Mouse (Mus musculus) CH12.LX (cell line): ENCODE data around the gene Ptprk. TPM values are rescaled to one million over a fixed set of nuclear protein-coding genes. Genes with fewer than 3 reads are reported as not detected.

Experiments
- DNase-seq: peaks from one replicate; pipeline ENCODE4 v3.0.0-alpha.2; 2013; ENCODE audit errors: extremely low read depth
- H3K27ac ChIP-seq: 2 replicates; pipeline ENCODE4 v1.5.1; 2012; ENCODE audit warnings: low read depth, mild to moderate bottlenecking, control low read depth, moderate library complexity; ENCODE audit not compliant: insufficient read depth
- H3K27me3 ChIP-seq: replicated peaks from 2 replicates; pipeline ENCODE3; 2012; ENCODE audit warnings: inconsistent platforms
- H3K36me3 ChIP-seq, 2 experiments: replicated peaks in 1 of 2; 2 replicates each; pipeline versions ENCODE3 to v1.6.1; 2012; ENCODE audit warnings: inconsistent platforms in 1 of 2, low read length in 1 of 2, mild to moderate bottlenecking in 1 of 2, mixed read lengths in 1 of 2, moderate library complexity in 1 of 2; ENCODE audit not compliant: control insufficient read depth in 1 of 2, insufficient read depth in 1 of 2
- H3K4me1 ChIP-seq, 2 experiments: 2 replicates each; pipeline ENCODE4 v1.6.1; 2012; ENCODE audit warnings: inconsistent platforms in 1 of 2, moderate library complexity in 1 of 2; ENCODE audit not compliant: insufficient read depth in 2 of 2, control insufficient read depth in 1 of 2
- H3K4me2 ChIP-seq: 2 replicates; pipeline ENCODE4 v1.6.1; 2012; ENCODE audit warnings: low read depth, mild to moderate bottlenecking, control low read depth; ENCODE audit not compliant: poor library complexity, insufficient read depth, severe bottlenecking
- H3K4me3 ChIP-seq, 3 experiments: fragments of 150-350 bp in 1 of 3; sonication (generic) in 1 of 3; replicated peaks in 1 of 3; 2 replicates each; pipeline versions ENCODE3 to v1.5.1; 2011 to 2012; ENCODE audit warnings: low read depth in 2 of 3, low read length in 2 of 3, mild to moderate bottlenecking in 2 of 3, moderate library complexity in 2 of 3, control low read depth in 1 of 3, improper control_type of control experiment in 1 of 3, inconsistent platforms in 1 of 3, mixed read lengths in 1 of 3; ENCODE audit not compliant: poor library complexity in 1 of 3
- H3K79me2 ChIP-seq: replicated peaks from 2 replicates; pipeline ENCODE4 v1.6.1; 2012; ENCODE audit warnings: mild to moderate bottlenecking, moderate library complexity; ENCODE audit not compliant: control insufficient read depth, poor library complexity, insufficient read depth, severe bottlenecking; ENCODE audit errors: extremely low read depth
- H3K9ac ChIP-seq: 2 replicates; pipeline ENCODE4 v1.6.1; 2012; ENCODE audit warnings: low read depth, mild to moderate bottlenecking, control low read depth, moderate library complexity; ENCODE audit not compliant: insufficient read depth
- H3K9me3 ChIP-seq: replicated peaks from 2 replicates; pipeline ENCODE3; 2012; ENCODE audit warnings: low read length, inconsistent platforms, mixed read lengths
- CHD1 ChIP-seq: IDR thresholded peaks from 2 replicates; pipeline ENCODE4 v1.6.1; 2012; ENCODE audit warnings: low read depth, low read length, improper control_type of control experiment, inconsistent platforms
- CHD2 ChIP-seq: IDR thresholded peaks from 2 replicates; pipeline ENCODE4 v1.6.1; 2011; ENCODE audit warnings: low read length, improper control_type of control experiment
- E2F4 ChIP-seq: IDR thresholded peaks from 2 replicates; pipeline ENCODE4 v1.6.1; 2011; ENCODE audit warnings: low read depth, low read length, improper control_type of control experiment; ENCODE audit not compliant: insufficient replicate concordance
- ELF1 ChIP-seq: IDR thresholded peaks from 2 replicates; pipeline ENCODE4 v1.6.1; 2014; ENCODE audit warnings: low read depth, mild to moderate bottlenecking, inconsistent platforms, low read length, improper control_type of control experiment
- JUND ChIP-seq: conservative IDR thresholded peaks from 2 replicates; pipeline ENCODE4 v1.6.1; 2011; ENCODE audit warnings: low read depth, low read length, improper control_type of control experiment
- KAT2A ChIP-seq: IDR thresholded peaks from 2 replicates; pipeline ENCODE4 v1.6.1; 2012; ENCODE audit warnings: low read length, improper control_type of control experiment, inconsistent platforms; ENCODE audit not compliant: insufficient replicate concordance
- MAZ ChIP-seq: IDR thresholded peaks from 2 replicates; pipeline ENCODE4 v1.6.1; 2012; ENCODE audit warnings: low read depth, mild to moderate bottlenecking, inconsistent platforms, low read length, improper control_type of control experiment, moderate library complexity
- MEF2A ChIP-seq: IDR thresholded peaks from 2 replicates; pipeline ENCODE4 v1.6.1; 2014; ENCODE audit warnings: low read depth, mild to moderate bottlenecking, inconsistent platforms, low read length, improper control_type of control experiment, borderline replicate concordance
- MYC ChIP-seq: IDR thresholded peaks from 2 replicates; pipeline ENCODE4 v1.6.1; 2011; ENCODE audit warnings: low read depth, mild to moderate bottlenecking, improper control_type of control experiment, low read length
- NELFE ChIP-seq: IDR thresholded peaks from 2 replicates; pipeline ENCODE4 v1.6.1; 2011; ENCODE audit warnings: low read depth, low read length, improper control_type of control experiment
- POLR2A ChIP-seq: IDR thresholded peaks from 2 replicates; pipeline ENCODE4 v1.6.1; 2011; ENCODE audit warnings: low read depth, mild to moderate bottlenecking, improper control_type of control experiment, low read length
- POLR2AphosphoS2 ChIP-seq: IDR thresholded peaks from 2 replicates; pipeline ENCODE4 v1.6.1; 2011; ENCODE audit warnings: low read depth, low read length, improper control_type of control experiment
- SIN3A ChIP-seq: IDR thresholded peaks from 2 replicates; pipeline ENCODE4 v1.6.1; 2012; ENCODE audit warnings: low read length, improper control_type of control experiment, inconsistent platforms
- UBTF ChIP-seq: IDR thresholded peaks from 2 replicates; pipeline ENCODE4 v1.6.1; 2012; ENCODE audit warnings: low read depth, mild to moderate bottlenecking, inconsistent platforms, low read length, improper control_type of control experiment, moderate library complexity
- USF1 ChIP-seq: IDR thresholded peaks from 2 replicates; pipeline ENCODE4 v1.6.1; 2014; ENCODE audit warnings: low read depth, mild to moderate bottlenecking, inconsistent platforms, low read length, improper control_type of control experiment
- USF2 ChIP-seq: conservative IDR thresholded peaks from 2 replicates; pipeline ENCODE4 v1.6.1; 2011; ENCODE audit warnings: low read depth, low read length, improper control_type of control experiment
- ZC3H11A ChIP-seq: IDR thresholded peaks from 2 replicates; pipeline ENCODE4 v1.6.1; 2012; ENCODE audit warnings: low read depth, mild to moderate bottlenecking, inconsistent platforms, low read length, improper control_type of control experiment
- ZNF384 ChIP-seq: IDR thresholded peaks from 2 replicates; pipeline ENCODE4 v1.6.1; 2012; ENCODE audit warnings: low read depth, low read length, improper control_type of control experiment, inconsistent platforms
- dilution Hi-C: fragments of 300-500 bp; cut with MboI; formaldehyde crosslinking; loops from 2 replicates; pipeline ENCODE4 v1.14.3; 2020; ENCODE audit warnings: low sequenced_read_pairs; ENCODE audit not compliant: extremely low pct_unique_long_range_greater_than_20kb, extremely low pct_ligation_motif_present
- in situ Hi-C: fragments of 300-500 bp; cut with MboI; formaldehyde crosslinking; loops from 3 replicates; pipeline ENCODE4 v1.14.3; 2019; ENCODE audit warnings: low sequenced_read_pairs, low pct_ligation_motif_present, low pct_unique_long_range_greater_than_20kb, mixed read lengths
- polyA plus RNA-seq: library from polyadenylated mRNA; unstranded; fragments of >175 nt; gene quantifications from 2 replicates; pipeline ENCODE4 v1.2.1, GENCODE M21; 2012; ENCODE audit warnings: low read depth; ENCODE audit not compliant: insufficient read length
- total RNA-seq, 2 experiments: library from RNA; depleted of rRNA; stranded (reverse); fragments of 300-350 nt in 1 of 2; fragments of >200 nt in 1 of 2; gene quantifications; 2 replicates each; pipeline ENCODE4 v1.2.3; 2012 to 2014

Gene Ptprk
- total and polyA plus RNA-seq, 3 experiments, result not detected

GRCm38 (mm10) chr10:28059222-28059621 is 15.4 kb upstream of the Ptprk start:
- in situ Hi-C loops, result no loop called here
- no peak overlapping the region for H3K9ac ChIP-seq
- no peak for TF ChIP-seq UBTF
- no peak for TF ChIP-seq ZNF384
- TF ChIP-seq CHD2, result no peak
- TF ChIP-seq POLR2A, result no peak
- no peak for TF ChIP-seq ELF1
- no peaks in the 10 kb centered on the region for H3K79me2 ChIP-seq
- no peak overlapping the region for H3K4me2 ChIP-seq
- H3K4me1 ChIP-seq, result no peaks in the 10 kb centered on the region
- peaks cover 18% of the 10 kb centered on the region for H3K9me3 ChIP-seq
- DNase-seq, result no peak
- no peaks in the 10 kb centered on the region for H3K36me3 ChIP-seq
- dilution Hi-C loops, result no loop called here
- H3K27ac ChIP-seq, result no peak overlapping the region
- no peak overlapping the region for H3K4me3 ChIP-seq
- no peaks in the 10 kb centered on the region for H3K27me3 ChIP-seq

GRCm38 (mm10) chr10:28067997-28068396 is 6.6 kb upstream of the Ptprk start:
- Histone ChIP-seq H3K9ac (no peak overlapping the region), H3K4me3 (no peak overlapping the region), H3K79me2 (no peaks in the 10 kb centered on the region), H3K27ac (no peak overlapping the region), H3K4me2 (no peak overlapping the region), H3K27me3 (no peaks in the 10 kb centered on the region), H3K9me3 (peaks cover 15% of the 10 kb centered on the region), H3K36me3 (no peaks in the 10 kb centered on the region), H3K4me1 (no peaks in the 10 kb centered on the region)
- in situ Hi-C loops, result no loop called here
- TF ChIP-seq MAZ, result no peak
- TF ChIP-seq USF1, result no peak
- TF ChIP-seq KAT2A, result no peak
- no peak for TF ChIP-seq ZC3H11A
- no peak for TF ChIP-seq JUND
- no peak for TF ChIP-seq NELFE
- no peak for TF ChIP-seq USF2
- DNase-seq, result no peak
- dilution Hi-C loops, result no loop called here

- Histone ChIP-seq H3K9ac (no peak overlapping the region), H3K4me2 (no peak overlapping the region), H3K27ac (no peak overlapping the region), H3K79me2 (no peaks in the 10 kb centered on the region), H3K27me3 (no peaks in the 10 kb centered on the region), H3K36me3 (no peaks in the 10 kb centered on the region), H3K9me3 (peaks cover 22% of the 10 kb centered on the region), H3K4me1 (no peaks in the 10 kb centered on the region), H3K4me3 (no peak overlapping the region)
- in situ Hi-C loops, result no loop called here
- DNase-seq, result no peak
- dilution Hi-C loops, result no loop called here
- TF ChIP-seq SIN3A (no peak), MEF2A (no peak), MYC (no peak), POLR2AphosphoS2 (no peak), CHD1 (no peak), E2F4 (no peak)
Measured at GRCm38 (mm10) chr10:28073991-28074652, 498 bp upstream of the Ptprk start.
